Mouse (Mus musculus) forebrain, embryonic 14.5 days (tissue): ENCODE measurements around the gene Trpm8. TPM values are rescaled to one million over a fixed set of nuclear protein-coding genes. Genes with fewer than 3 reads are reported as not detected.

Experiments
- ATAC-seq: fragments of 200-750 bp; cut with Nextera tagmentation; 2 replicates; pipeline ENCODE4 v1.8.0; 2017; ENCODE audit warnings: mild to moderate bottlenecking, moderate library complexity
- DNase-seq: peaks from one replicate; pipeline ENCODE4 v3.0.0-alpha.2; 2015; ENCODE audit warnings: low spot score
- H3K27ac ChIP-seq: fragments of 300-500 bp; sonication (generic); 2 replicates; pipeline ENCODE4 v1.5.1; 2014; ENCODE audit warnings: low read depth, mild to moderate bottlenecking, control low read depth, low read length, moderate library complexity
- H3K27me3 ChIP-seq: fragments of 300-500 bp; sonication (generic); replicated peaks from 2 replicates; pipeline ENCODE4 v1.6.1; 2014; ENCODE audit warnings: low read length, control low read depth, mixed read lengths; ENCODE audit not compliant: control insufficient read depth, insufficient read depth
- H3K36me3 ChIP-seq: fragments of 300-500 bp; sonication (generic); 2 replicates; pipeline ENCODE4 v1.6.1; 2014; ENCODE audit warnings: low read length, control low read depth; ENCODE audit not compliant: control insufficient read depth, insufficient read depth
- H3K4me1 ChIP-seq: fragments of 300-500 bp; sonication (generic); 2 replicates; pipeline ENCODE4 v1.6.1; 2014; ENCODE audit warnings: antibody characterized with exemption, low read length, control low read depth; ENCODE audit not compliant: control insufficient read depth, insufficient read depth
- H3K4me2 ChIP-seq: fragments of 300-500 bp; sonication (generic); 2 replicates; pipeline ENCODE4 v1.6.1; 2014; ENCODE audit warnings: mild to moderate bottlenecking, control low read depth, low read length
- H3K4me3 ChIP-seq: fragments of 300-500 bp; sonication (generic); 2 replicates; pipeline ENCODE4 v1.5.1; 2014; ENCODE audit warnings: low read depth, low read length, control low read depth
- H3K9ac ChIP-seq: fragments of 300-500 bp; sonication (generic); 2 replicates; pipeline ENCODE4 v1.6.1; 2014; ENCODE audit warnings: mild to moderate bottlenecking, low read length, control low read depth, moderate library complexity
- H3K9me3 ChIP-seq: fragments of 300-500 bp; sonication (generic); replicated peaks from 2 replicates; pipeline ENCODE4 v1.6.1; 2016; ENCODE audit warnings: low read length, control low read depth, mixed read lengths; ENCODE audit not compliant: control insufficient read depth
- WGBS: fragments of 180-500 bp; shearing (Covaris S2); extraction: QIAGEN DNeasy Blood & Tissue Kit; methylation state at CpG from one replicate; pipeline ENCODE4 v1.1.7; 2014; 5-methylcytosine and 5-hydroxymethylcytosine counted together
- polyA plus RNA-seq: library from polyadenylated mRNA; unstranded; fragments of >200 nt; fragmentation: Nextera tagmentation; extraction: Ambion mirVana; gene quantifications from 2 replicates; pipeline ENCODE4 v1.2.1, GENCODE M21; 2014

The Trpm8 gene
- polyA plus RNA-seq, 1 experiment from 2014 or later = not detected

DNA sequence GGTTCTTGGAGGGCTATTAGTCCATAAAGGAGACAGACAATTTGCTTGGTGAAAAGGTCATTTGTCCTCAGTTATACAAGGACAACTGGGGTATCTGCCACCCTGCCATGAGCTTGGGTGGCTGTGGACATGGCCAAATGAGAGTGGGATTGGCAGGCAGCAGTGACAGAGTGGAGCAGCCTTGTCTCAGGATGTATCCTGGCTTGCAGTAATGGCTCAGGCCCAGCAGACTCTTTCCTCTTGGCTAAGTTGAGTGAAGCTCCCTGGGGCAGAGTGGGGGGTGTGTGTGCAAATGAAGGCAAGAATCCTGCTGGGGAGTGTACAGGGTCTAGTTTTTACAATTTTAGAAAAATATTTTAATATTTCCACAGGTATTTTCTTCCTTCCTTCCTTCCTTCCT, 44.7 kb downstream of the Trpm8 start:
- Histone ChIP-seq H3K9ac (no peak overlapping the region), H3K27me3 (no peaks in the 10 kb centered on the region), H3K4me3 (no peak overlapping the region), H3K9me3 (no peaks in the 10 kb centered on the region), H3K4me1 (no peaks in the 10 kb centered on the region), H3K27ac (no peak overlapping the region), H3K36me3 (no peaks in the 10 kb centered on the region), H3K4me2 (no peak overlapping the region)
- ATAC-seq = no peak
- no peak for DNase-seq

DNA sequence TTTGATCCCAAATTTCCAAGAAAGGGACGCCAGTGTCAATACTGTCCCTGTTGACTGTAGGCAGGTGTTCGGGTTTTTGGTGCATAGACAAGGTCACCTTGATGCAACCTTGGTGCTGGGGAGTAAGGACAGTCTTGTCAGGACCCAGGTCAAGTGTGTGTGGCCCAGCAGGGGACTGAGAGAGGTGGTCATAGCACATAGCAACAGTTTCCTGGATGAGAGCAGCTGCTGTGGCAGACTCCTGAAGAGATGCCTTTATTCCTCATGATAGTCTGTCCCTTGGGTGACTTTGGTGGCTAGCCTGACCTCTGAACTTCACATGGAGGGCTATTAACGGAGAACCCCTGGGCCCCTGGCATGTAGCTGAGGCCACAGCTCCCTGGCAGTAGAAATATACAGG, 45.6 kb downstream of the Trpm8 start:
- no peak for ATAC-seq
- 83% methylated on average over 3 of the region's 3 CpGs for WGBS
- Histone ChIP-seq H3K9ac (no peak overlapping the region), H3K9me3 (no peaks in the 10 kb centered on the region), H3K36me3 (no peaks in the 10 kb centered on the region), H3K27me3 (no peaks in the 10 kb centered on the region), H3K27ac (no peak overlapping the region), H3K4me2 (no peak overlapping the region), H3K4me3 (no peak overlapping the region), H3K4me1 (no peaks in the 10 kb centered on the region)
- DNase-seq = no peak

DNA sequence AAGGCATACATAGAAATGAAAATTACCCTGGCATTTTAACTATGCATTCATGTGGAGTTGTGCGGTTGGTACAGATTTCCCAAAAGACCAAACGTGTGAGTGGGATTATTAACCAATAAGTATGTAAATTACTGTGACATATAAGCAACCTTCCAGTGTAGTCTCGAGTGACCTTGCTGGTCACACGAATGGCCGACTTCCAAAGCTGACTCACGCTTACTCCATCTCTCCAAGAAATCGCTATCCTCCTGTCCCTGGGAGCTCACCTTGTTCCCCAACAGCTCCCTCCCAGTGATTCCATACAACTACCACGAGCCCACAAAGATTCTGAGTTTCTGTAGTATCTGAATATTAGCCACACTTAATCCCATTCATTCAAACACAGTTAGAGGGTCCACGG, 62.0 kb downstream of the Trpm8 start:
- DNase-seq = no peak

DNA sequence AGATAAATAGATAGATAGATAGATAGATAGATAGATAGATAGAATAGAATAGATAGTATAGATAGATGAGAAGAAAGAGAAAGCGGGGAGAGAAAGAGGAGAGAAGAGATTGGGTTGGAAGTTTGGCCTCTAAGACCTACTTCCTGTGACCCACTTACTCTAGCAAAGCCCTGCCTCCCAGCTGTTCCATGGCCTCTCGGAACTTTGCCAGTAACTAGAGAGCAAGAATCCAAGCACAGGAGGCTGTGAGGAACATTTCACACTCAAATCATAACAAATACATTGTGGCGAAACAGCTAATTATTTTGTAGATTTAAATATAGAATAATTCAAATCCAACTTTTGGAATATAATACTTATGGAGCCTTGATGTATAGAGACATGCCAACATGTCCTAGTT, 65.2 kb downstream of the Trpm8 start:
- no peak for ATAC-seq
- WGBS = 94% methylated on average over 3 of the region's 3 CpGs

More for the DNA sequence above, 62.0 kb downstream of the Trpm8 start:
- H3K9ac ChIP-seq = no peak overlapping the region
- H3K4me3 ChIP-seq = no peak overlapping the region
- no peak overlapping the region for H3K27ac ChIP-seq
- 79% methylated on average over 9 of the region's 9 CpGs for WGBS
- no peaks in the 10 kb centered on the region for H3K36me3 ChIP-seq
- H3K27me3 ChIP-seq = no peaks in the 10 kb centered on the region
- H3K9me3 ChIP-seq = no peaks in the 10 kb centered on the region
- H3K4me1 ChIP-seq = no peaks in the 10 kb centered on the region
- ATAC-seq = no peak
- no peak overlapping the region for H3K4me2 ChIP-seq

DNA sequence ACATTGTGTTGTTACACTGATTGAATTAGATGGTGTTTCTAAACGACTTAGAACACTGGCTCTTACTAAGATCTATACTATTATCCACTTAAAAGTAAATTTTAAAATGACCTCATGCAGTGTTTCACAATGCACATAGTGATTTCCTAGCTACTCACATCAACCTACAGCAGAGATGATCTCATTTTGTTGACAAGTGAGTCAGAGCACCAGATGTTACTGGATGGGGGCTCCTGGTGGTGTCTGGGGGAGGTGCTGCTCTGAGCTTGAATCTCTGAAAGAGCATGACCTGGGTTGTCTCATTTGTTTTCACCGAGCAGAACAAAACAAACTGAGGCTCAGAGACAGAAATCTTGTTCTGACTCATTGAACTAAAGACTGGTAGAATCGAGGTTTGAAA, 68.1 kb downstream of the Trpm8 start:
- H3K9ac ChIP-seq = no peak overlapping the region
- no peaks in the 10 kb centered on the region for H3K36me3 ChIP-seq
- no peaks in the 10 kb centered on the region for H3K4me1 ChIP-seq
- H3K27me3 ChIP-seq = no peaks in the 10 kb centered on the region
- H3K4me3 ChIP-seq = no peak overlapping the region
- 18% methylated on average over 3 of the region's 3 CpGs for WGBS
- H3K27ac ChIP-seq = no peak overlapping the region
- H3K4me2 ChIP-seq = no peak overlapping the region
- ATAC-seq (no peak), DNase-seq (no peak)
- H3K9me3 ChIP-seq = no peaks in the 10 kb centered on the region

More for the DNA sequence above, 65.2 kb downstream of the Trpm8 start:
- Histone ChIP-seq H3K27me3 (no peaks in the 10 kb centered on the region), H3K4me1 (no peaks in the 10 kb centered on the region), H3K4me2 (no peak overlapping the region), H3K4me3 (no peak overlapping the region), H3K27ac (no peak overlapping the region), H3K9ac (no peak overlapping the region), H3K36me3 (no peaks in the 10 kb centered on the region), H3K9me3 (no peaks in the 10 kb centered on the region)
- no peak for DNase-seq

DNA sequence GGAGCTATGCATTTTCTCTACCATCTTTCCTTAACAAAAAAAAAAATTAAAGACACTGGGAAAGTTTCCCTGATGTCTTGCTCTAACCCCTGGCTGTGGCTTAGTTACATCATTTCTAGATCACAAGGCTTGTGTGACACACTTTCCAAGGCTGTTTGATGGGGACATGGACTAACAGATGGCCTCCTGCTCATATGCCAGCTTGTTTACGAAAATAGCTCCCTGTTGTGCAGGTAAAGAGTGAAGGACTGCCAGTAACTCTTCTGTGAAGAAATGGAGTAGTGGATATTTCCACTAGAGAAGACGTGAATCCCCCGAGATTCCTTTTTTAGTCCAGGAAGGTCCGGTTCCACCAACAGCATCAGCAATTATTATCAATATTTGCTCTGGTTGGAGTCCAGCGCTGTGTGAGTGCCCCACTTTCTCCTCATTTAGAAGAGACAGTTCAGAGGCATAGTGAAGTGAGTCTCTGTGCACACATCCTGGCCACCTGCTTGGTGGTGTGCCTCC, 71.1 kb downstream of the Trpm8 start:
- no peak overlapping the region for H3K4me2 ChIP-seq
- DNase-seq = no peak
- no peaks in the 10 kb centered on the region for H3K4me1 ChIP-seq
- 86% methylated on average over 5 of the region's 5 CpGs for WGBS
- H3K27me3 ChIP-seq = no peaks in the 10 kb centered on the region
- H3K27ac ChIP-seq = no peak overlapping the region
- no peak overlapping the region for H3K4me3 ChIP-seq
- H3K9ac ChIP-seq = no peak overlapping the region
- H3K9me3 ChIP-seq = no peaks in the 10 kb centered on the region
- ATAC-seq = no peak
- H3K36me3 ChIP-seq = no peaks in the 10 kb centered on the region

DNA sequence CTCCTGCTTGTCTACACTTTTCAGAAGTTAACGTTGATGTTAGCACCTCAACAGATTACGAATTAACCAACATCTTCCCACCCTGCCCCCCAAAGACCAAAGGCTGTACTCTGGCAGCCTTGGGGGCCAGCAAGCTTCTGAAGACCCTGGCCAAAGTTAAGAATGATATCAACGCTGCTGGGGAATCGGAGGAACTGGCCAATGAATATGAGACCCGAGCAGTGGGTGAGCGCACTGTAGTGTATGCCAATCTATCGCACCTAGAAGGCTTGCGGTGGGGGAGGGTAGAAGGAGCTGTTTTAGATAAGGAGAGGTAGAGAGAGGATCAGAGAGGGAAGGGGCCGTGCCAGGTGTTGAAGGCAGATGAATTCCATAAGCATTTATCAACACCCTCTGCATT, 73.3 kb downstream of the Trpm8 start:
- H3K36me3 ChIP-seq = no peaks in the 10 kb centered on the region
- H3K9ac ChIP-seq = no peak overlapping the region
- no peak overlapping the region for H3K4me2 ChIP-seq
- 95% methylated on average over 9 of the region's 9 CpGs for WGBS
- ATAC-seq = no peak
- H3K4me3 ChIP-seq = no peak overlapping the region
- no peaks in the 10 kb centered on the region for H3K4me1 ChIP-seq
- no peak for DNase-seq
- no peaks in the 10 kb centered on the region for H3K9me3 ChIP-seq
- H3K27me3 ChIP-seq = no peaks in the 10 kb centered on the region
- H3K27ac ChIP-seq = no peak overlapping the region

DNA sequence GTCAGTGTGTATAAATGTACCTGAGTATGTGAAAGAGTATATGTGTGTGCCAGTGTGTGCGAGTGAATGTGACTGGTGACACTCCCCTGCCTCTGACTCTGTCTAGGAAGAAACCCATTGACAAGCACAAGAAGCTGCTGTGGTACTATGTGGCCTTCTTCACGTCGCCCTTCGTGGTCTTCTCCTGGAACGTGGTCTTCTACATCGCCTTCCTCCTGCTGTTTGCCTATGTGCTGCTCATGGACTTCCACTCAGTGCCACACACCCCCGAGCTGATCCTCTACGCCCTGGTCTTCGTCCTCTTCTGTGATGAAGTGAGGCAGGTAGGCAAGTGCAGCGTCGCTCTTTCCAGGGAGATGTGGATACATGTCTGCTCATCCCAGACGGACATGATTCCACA, 77.6 kb downstream of the Trpm8 start:
- Histone ChIP-seq H3K4me3 (no peak overlapping the region), H3K4me1 (no peaks in the 10 kb centered on the region), H3K9ac (no peak overlapping the region), H3K9me3 (no peaks in the 10 kb centered on the region), H3K27ac (no peak overlapping the region), H3K36me3 (no peaks in the 10 kb centered on the region), H3K4me2 (no peak overlapping the region), H3K27me3 (no peaks in the 10 kb centered on the region)
- 91% methylated on average over 12 of the region's 12 CpGs for WGBS
- DNase-seq (no peak), ATAC-seq (no peak)

DNA sequence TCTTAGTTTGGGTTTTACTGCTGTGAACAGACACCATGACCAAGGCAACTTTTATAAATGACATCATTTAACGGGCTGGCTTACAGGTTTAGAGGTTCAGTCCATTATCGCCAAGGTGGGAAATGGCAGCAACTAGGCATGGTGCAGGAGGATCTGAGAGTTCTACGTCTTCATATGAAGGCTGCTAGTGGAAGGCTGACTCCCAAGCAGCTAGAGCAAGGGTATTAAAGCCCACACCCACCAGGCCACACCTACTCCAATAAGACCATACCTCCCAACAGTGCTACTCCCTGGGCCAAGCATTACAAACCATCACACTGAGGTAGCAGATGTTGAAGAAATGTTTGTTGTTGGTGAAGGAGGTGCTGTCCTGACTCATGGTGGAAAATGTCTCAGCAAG, 78.2 kb downstream of the Trpm8 start:
- WGBS = 89% methylated on average over 3 of the region's 3 CpGs
- no peak overlapping the region for H3K4me2 ChIP-seq
- H3K27ac ChIP-seq = no peak overlapping the region
- no peaks in the 10 kb centered on the region for H3K9me3 ChIP-seq
- no peak overlapping the region for H3K4me3 ChIP-seq
- no peaks in the 10 kb centered on the region for H3K27me3 ChIP-seq
- no peak overlapping the region for H3K9ac ChIP-seq
- no peak for DNase-seq
- H3K4me1 ChIP-seq = no peaks in the 10 kb centered on the region
- no peaks in the 10 kb centered on the region for H3K36me3 ChIP-seq
- ATAC-seq = no peak
